Mouse (Mus musculus) thymus, adult 2 months (tissue): ENCODE results near the gene Lcn3. TPM values are rescaled to one million over a fixed set of nuclear protein-coding genes. Genes with fewer than 3 reads are reported as not detected.

Experiments
- DNase-seq: peaks from one replicate; pipeline ENCODE4 v3.0.0; 2021
- H3K27ac ChIP-seq: fragments of 200-500 bp; 2 replicates; pipeline ENCODE4 v1.5.1; 2012; ENCODE audit warnings: low read length, control low read depth; ENCODE audit not compliant: control insufficient read depth, insufficient read depth
- H3K27me3 ChIP-seq: fragments of 200-500 bp; 2 replicates; pipeline ENCODE4 v1.6.1; 2012; ENCODE audit warnings: mild to moderate bottlenecking, low read length, moderate library complexity, mixed read lengths; ENCODE audit not compliant: control insufficient read depth, insufficient read depth
- H3K36me3 ChIP-seq: fragments of 200-500 bp; 2 replicates; pipeline ENCODE4 v1.6.1; 2012; ENCODE audit warnings: mild to moderate bottlenecking, low read length, moderate library complexity; ENCODE audit not compliant: control insufficient read depth, insufficient read depth
- H3K4me1 ChIP-seq: fragments of 200-500 bp; replicated peaks from 2 replicates; pipeline ENCODE4 v1.6.1; 2012; ENCODE audit warnings: low read length; ENCODE audit not compliant: control insufficient read depth, insufficient read depth
- H3K4me3 ChIP-seq: fragments of 200-500 bp; 2 replicates; pipeline ENCODE4 v1.5.1; 2012; ENCODE audit warnings: mild to moderate bottlenecking, low read length, control low read depth, moderate library complexity; ENCODE audit not compliant: control insufficient read depth, insufficient read depth
- CTCF ChIP-seq: fragments of 200-500 bp; IDR thresholded peaks from 2 replicates; pipeline ENCODE4 v1.5.1; 2012; ENCODE audit warnings: mild to moderate bottlenecking, control low read depth, low read length, moderate library complexity, borderline replicate concordance; ENCODE audit not compliant: control insufficient read depth, poor library complexity, insufficient read depth; ENCODE audit errors: extremely low read depth
- POLR2A ChIP-seq: fragments of 200-500 bp; IDR thresholded peaks from 2 replicates; pipeline ENCODE4 v1.6.1; 2012; ENCODE audit warnings: mild to moderate bottlenecking, low read length, control low read depth, moderate library complexity; ENCODE audit not compliant: control insufficient read depth, poor library complexity, insufficient read depth; ENCODE audit errors: extremely low read depth
- WGBS: fragments of 180-500 bp; shearing (Covaris S2); methylation state at CpG from one replicate; pipeline ENCODE4 v1.1.7; 2018; 5-methylcytosine and 5-hydroxymethylcytosine counted together
- polyA plus RNA-seq: library from polyadenylated mRNA; depleted of rRNA; stranded (reverse); fragments of >200 nt; gene quantifications from 2 replicates; pipeline ENCODE4 v1.2.3, GENCODE M21; 2012

Lcn3 gene
- polyA plus RNA-seq, 1 experiment, result 0.16 TPM

DNA sequence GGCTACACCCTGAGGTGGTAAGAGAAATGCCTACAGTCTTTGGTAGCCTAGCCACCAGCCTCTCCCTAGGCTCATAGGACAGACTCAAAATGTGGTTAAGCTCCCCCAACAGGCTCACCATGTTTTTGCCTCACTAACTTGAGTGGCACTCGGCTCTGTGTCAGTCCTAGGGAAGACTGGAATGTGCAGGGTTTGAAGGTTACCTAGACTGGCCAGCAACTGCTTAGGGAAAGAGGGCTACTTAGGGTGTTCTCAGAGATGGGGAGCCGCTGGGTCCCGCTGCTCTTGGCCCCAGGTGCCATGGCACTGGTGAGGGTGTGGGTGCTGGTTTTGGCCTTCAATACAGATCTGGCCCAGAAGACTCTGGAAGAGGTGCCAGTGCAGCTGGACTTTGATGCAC lies 16.6 kb downstream of the Lcn3 start, which contains the start of gene Gm13539:
Gene Gm13539, plus strand, starts transcription at position 301 of the 400 bp plus-strand sequence.
- no peak for DNase-seq
- Histone ChIP-seq H3K4me3 (no peak within 1 kb of the TSS), H3K27ac (no peak within 1 kb of the TSS), H3K4me1 (no peaks in the 10 kb centered on the region), H3K27me3 (no peaks in the 10 kb centered on the region), H3K36me3 (no peaks in the 10 kb centered on the region)
- TF ChIP-seq POLR2A, result no peak
- TF ChIP-seq CTCF, result no peak
- WGBS, result 89% methylated on average over 3 of the region's 3 CpGs

DNA sequence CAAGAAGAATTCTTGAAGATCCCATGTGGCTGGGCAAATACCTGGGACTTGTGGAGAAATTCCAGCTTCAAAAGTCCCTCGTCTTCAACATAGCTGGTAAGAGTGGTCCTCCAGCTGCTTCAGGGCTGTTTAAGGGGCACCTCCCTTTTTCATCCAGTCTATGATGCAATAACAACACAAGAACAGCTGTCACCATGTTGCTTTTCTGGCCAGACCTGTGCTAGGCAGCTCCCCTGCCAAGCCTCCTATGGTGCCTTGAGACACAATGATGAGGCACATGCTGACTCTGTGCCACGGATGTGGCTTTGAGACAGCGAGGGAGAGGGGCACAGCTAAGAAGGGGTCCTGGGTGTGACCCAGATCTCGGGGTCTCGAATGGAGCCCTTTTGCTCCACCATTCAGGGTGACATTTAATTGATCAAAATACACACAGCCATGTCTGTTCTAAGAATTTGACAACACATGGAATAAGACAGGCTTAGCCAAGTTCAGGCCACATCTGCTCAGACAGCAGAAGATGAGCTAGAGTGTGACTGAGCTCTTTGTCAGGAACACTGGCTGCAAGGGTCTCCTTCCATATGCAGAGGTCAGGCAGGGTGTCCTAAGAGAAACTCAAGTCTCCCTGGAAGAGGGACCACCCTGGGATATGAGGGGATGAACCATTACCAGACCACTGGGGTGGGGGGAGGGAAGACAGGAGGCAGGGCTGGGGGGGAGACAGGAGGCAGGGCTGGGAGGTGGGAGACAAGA lies 20.4 kb downstream of the Lcn3 start:
- H3K27ac ChIP-seq, result no peak overlapping the region
- 87% methylated on average over 5 of the region's 5 CpGs for WGBS
- TF ChIP-seq CTCF, result no peak
- TF ChIP-seq POLR2A, result no peak
- H3K27me3 ChIP-seq, result no peaks in the 10 kb centered on the region
- H3K4me3 ChIP-seq, result no peak overlapping the region
- no peak for DNase-seq
- H3K4me1 ChIP-seq, result no peaks in the 10 kb centered on the region
- no peaks in the 10 kb centered on the region for H3K36me3 ChIP-seq

DNA sequence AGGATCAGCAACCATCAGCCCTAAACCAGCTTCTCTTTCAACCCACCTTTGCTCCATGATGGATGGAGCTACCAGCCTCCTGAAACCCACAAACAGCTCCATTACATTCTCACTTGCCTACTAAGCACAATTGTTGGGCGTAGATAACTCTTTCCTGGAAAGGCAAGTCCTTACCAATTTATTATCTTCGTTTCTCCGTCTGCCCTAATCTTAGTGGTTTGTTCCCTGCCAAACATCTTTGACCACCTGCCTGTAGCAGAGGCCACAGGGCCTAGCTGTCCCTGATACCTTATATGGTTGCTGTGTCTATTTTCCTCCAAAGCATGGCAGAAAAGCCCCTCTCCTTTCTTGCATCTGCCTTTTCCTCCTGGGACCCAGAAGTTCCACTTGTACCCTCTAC lies 23.7 kb downstream of the Lcn3 start:
- H3K4me3 ChIP-seq, result no peak overlapping the region
- H3K36me3 ChIP-seq, result no peaks in the 10 kb centered on the region
- no peaks in the 10 kb centered on the region for H3K4me1 ChIP-seq
- TF ChIP-seq POLR2A (no peak), CTCF (no peak)
- H3K27ac ChIP-seq, result no peak overlapping the region
- no peaks in the 10 kb centered on the region for H3K27me3 ChIP-seq
- DNase-seq, result no peak
- 88% methylated on average over 3 of the region's 3 CpGs for WGBS

DNA sequence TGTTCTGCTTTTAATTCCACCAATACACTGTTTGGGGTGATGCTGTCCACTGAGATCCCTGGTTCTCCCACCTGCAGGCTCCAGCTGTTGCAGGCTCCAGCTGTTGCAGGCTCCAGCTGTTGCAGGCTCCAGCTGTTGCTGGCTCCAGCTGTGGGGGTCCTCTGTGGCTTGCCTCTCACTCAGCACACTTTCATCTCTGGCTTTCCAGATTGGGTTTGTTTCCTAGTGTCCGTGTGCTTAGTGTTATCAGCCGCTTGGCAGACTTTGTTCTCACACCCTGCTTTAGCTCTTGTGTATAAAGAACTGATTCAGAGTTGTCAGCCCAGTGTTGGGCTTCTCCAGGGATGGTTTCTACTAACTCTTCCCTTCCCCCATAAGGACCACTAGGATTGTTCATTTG lies 32.3 kb downstream of the Lcn3 start:
- DNase-seq, result no peak

DNA sequence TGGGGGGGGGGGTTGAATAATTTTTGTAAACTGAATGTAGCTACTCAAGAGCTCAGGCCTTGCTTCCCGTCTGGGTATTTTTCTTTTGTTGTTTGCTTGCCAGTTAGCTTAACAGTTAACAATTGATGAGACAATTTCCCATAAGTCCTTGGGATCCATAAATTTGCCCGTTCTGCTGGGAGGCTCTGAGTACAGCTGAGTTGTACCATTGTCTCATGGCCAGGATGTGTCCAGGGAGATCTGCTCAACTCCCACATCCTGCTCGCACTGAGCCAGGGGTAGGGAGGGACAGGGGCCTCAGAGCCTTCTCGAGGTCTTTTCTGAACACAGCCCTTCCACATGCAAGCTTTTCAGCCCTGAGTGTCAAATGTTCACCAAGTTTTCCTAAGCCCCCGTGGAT lies 32.7 kb downstream of the Lcn3 start:
- DNase-seq, result no peak
- Histone ChIP-seq H3K4me1 (no peaks in the 10 kb centered on the region), H3K36me3 (no peaks in the 10 kb centered on the region), H3K4me3 (no peak overlapping the region), H3K27ac (no peak overlapping the region), H3K27me3 (no peaks in the 10 kb centered on the region)
- TF ChIP-seq CTCF (no peak), POLR2A (no peak)
- 53% methylated on average over 5 of the region's 5 CpGs for WGBS

More for the DNA sequence above, 32.3 kb downstream of the Lcn3 start:
- Histone ChIP-seq H3K4me1 (no peaks in the 10 kb centered on the region), H3K27me3 (no peaks in the 10 kb centered on the region), H3K36me3 (no peaks in the 10 kb centered on the region), H3K4me3 (no peak overlapping the region), H3K27ac (no peak overlapping the region)
- TF ChIP-seq POLR2A (no peak), CTCF (no peak)
- 58% methylated on average over 2 of the region's 2 CpGs for WGBS

DNA sequence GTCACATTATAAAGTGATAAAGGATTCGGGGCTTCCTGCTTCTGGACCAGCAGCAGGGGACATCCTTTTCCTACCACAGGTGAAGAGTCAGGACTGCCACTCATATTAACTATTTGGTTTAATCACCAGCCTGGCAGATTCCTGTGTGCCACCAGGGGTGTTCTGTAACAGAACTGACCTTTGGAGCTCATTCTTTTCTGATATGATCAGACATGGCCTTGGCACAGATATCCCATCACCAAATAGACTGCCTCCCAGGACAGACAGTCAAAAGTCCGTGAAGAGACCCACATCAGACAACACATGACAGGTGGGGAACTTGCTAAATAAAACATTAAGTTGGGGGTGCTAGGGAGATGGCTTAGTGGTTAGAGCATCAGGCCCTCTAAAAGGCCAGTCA lies 46.3 kb downstream of the Lcn3 start:
- TF ChIP-seq CTCF (no peak), POLR2A (no peak)
- no peak overlapping the region for H3K27ac ChIP-seq
- no peaks in the 10 kb centered on the region for H3K27me3 ChIP-seq
- no peaks in the 10 kb centered on the region for H3K36me3 ChIP-seq
- no peak overlapping the region for H3K4me3 ChIP-seq
- no peaks in the 10 kb centered on the region for H3K4me1 ChIP-seq
- 77% methylated on average over 2 of the region's 2 CpGs for WGBS
- no peak for DNase-seq
